Mouse (Mus musculus) brain, embryonic 14.5 days (tissue): ENCODE data around the gene Galntl6.

Experiments
- CTCF ChIP-seq: fragments of 200-500 bp; IDR thresholded peaks from 2 replicates; pipeline ENCODE4 v1.5.1; 2012; ENCODE audit warnings: inconsistent platforms, mild to moderate bottlenecking, moderate library complexity, borderline replicate concordance; ENCODE audit not compliant: insufficient read depth, insufficient read length; ENCODE audit errors: extremely low read depth
- POLR2A ChIP-seq: fragments of 200-500 bp; IDR thresholded peaks from 2 replicates; pipeline ENCODE4 v1.6.1; 2012; ENCODE audit warnings: mild to moderate bottlenecking, inconsistent platforms, borderline replicate concordance; ENCODE audit not compliant: poor library complexity, insufficient read depth, insufficient read length, severe bottlenecking; ENCODE audit errors: extremely low read depth

DNA sequence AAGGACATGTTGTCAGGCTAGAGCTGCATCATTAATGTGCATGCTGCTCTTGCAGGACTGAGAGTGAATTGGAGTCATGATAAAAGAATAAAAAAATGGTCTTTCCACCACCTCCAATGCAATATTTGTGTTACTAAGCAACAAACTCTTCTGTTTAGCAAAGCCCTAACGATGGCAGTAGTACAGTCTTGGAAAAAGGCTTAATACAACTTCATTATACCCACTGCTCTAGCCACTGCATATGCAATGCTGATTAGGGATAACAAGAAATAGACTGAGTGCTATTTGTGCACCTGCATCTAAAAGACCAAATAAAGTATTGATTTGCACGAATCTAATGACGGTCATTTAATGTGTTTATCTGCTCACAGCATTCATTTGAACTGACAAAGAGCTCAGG, 880.2 kb downstream of the Galntl6 start:
- no peak for TF ChIP-seq CTCF
- no peak for TF ChIP-seq POLR2A
